Mouse (Mus musculus): Measurements from ENCODE around the gene Hnrnpf.

Hnrnpf gene

GRCm38 (mm10) chr6:117920659-117921640 lies 20.8 kb downstream of the Hnrnpf start:
- in situ Hi-C loops (cut with MseI, MboI), result no loop called here

- in situ Hi-C loops (cut with MseI, MboI), result no loop called here
Measured at GRCm38 (mm10) chr6:117922041-117922440, 21.9 kb downstream of the Hnrnpf start.

GRCm38 (mm10) chr6:117926871-117927491 lies 26.9 kb downstream of the Hnrnpf start:
- in situ Hi-C loops (cut with MseI, MboI), result no loop called here

GRCm38 (mm10) chr6:117927955-117928354 lies 27.8 kb downstream of the Hnrnpf start:
- in situ Hi-C loops (cut with MseI, MboI), result no loop called here

- in situ Hi-C loops (cut with MseI, MboI), result no loop called here
Measured at GRCm38 (mm10) chr6:117928746-117929145, 28.6 kb downstream of the Hnrnpf start.

GRCm38 (mm10) chr6:117929945-117930655 lies 30.0 kb downstream of the Hnrnpf start:
- in situ Hi-C loops (cut with MseI, MboI), result no loop called here

GRCm38 (mm10) chr6:117932325-117933051 lies 32.4 kb downstream of the Hnrnpf start:
- in situ Hi-C loops (cut with MseI, MboI), result no loop called here

- in situ Hi-C loops (cut with MseI, MboI), result no loop called here
Measured at GRCm38 (mm10) chr6:117934301-117934700, 34.2 kb downstream of the Hnrnpf start.

- in situ Hi-C loops (cut with MseI, MboI), result no loop called here
Measured at GRCm38 (mm10) chr6:117935681-117936612, 35.8 kb downstream of the Hnrnpf start.

GRCm38 (mm10) chr6:117937222-117937932 lies 37.3 kb downstream of the Hnrnpf start, which contains the start of gene Fxyd4:
Gene Fxyd4 (minus strand): TSS chr6:117937692.
- in situ Hi-C loops (cut with MseI, MboI), result no loop called here

- in situ Hi-C loops (cut with MseI, MboI), result no loop called here
Measured at GRCm38 (mm10) chr6:117938951-117939350, 38.8 kb downstream of the Hnrnpf start.

GRCm38 (mm10) chr6:117942769-117943168 lies 42.6 kb downstream of the Hnrnpf start:
- in situ Hi-C loops (cut with MseI, MboI), result no loop called here

GRCm38 (mm10) chr6:117943899-117944298 lies 43.8 kb downstream of the Hnrnpf start:
- in situ Hi-C loops (cut with MseI, MboI), result no loop called here

GRCm38 (mm10) chr6:117952330-117952729 lies 52.2 kb downstream of the Hnrnpf start:
- in situ Hi-C loops (cut with MseI, MboI), result no loop called here

GRCm38 (mm10) chr6:117956161-117956560 lies 56.0 kb downstream of the Hnrnpf start:
- in situ Hi-C loops (cut with MseI, MboI), result no loop called here

- in situ Hi-C loops (cut with MseI, MboI), result no loop called here
Measured at GRCm38 (mm10) chr6:117956851-117957501, 56.9 kb downstream of the Hnrnpf start.

- in situ Hi-C loops (cut with MseI, MboI), result no loop called here
Measured at GRCm38 (mm10) chr6:117963201-117963600, 63.1 kb downstream of the Hnrnpf start.

GRCm38 (mm10) chr6:117966729-117967128 lies 66.6 kb downstream of the Hnrnpf start:
- in situ Hi-C loops (cut with MseI, MboI), result no loop called here
